Mouse (Mus musculus): ENCODE data around the gene Mmp14. TPM values are rescaled to one million over a fixed set of nuclear protein-coding genes. Genes with fewer than 3 reads are reported as not detected.

The Mmp14 gene
- polyA plus RNA-seq, 1 experiment from 2014 or later: 97.8 TPM

GRCm38 (mm10) chr14:54435194-54435918 is 3.9 kb downstream of the Mmp14 start:
- H3K27me3 ChIP-seq (ENCODE audit: control insufficient read depth, insufficient read depth, low read length): no peaks in the 10 kb centered on the region

GRCm38 (mm10) chr14:54439155-54439554 is 7.7 kb downstream of the Mmp14 start:
- ATAC-seq (ENCODE audit: insufficient number of reproducible peaks, low FRiP score, low TSS enrichment, low read depth) (no peak), DNase-seq (ENCODE audit: low spot score) (no peak)
- H3K4me1 ChIP-seq (ENCODE audit: control insufficient read depth, insufficient read depth, low read length): peaks cover 15% of the 10 kb centered on the region
- peaks cover 18% of the 10 kb centered on the region for H3K36me3 ChIP-seq (ENCODE audit: control insufficient read depth, insufficient read depth, low read length)
- WGBS: 89% methylated on average over 12 of the region's 12 CpGs
- H3K4me3 ChIP-seq (ENCODE audit: low read depth, low read length): no peak overlapping the region
- no peaks in the 10 kb centered on the region for H3K27me3 ChIP-seq (ENCODE audit: control insufficient read depth, insufficient read depth, low read length)
- no peak overlapping the region for H3K4me2 ChIP-seq (ENCODE audit: low read depth, severe bottlenecking)
- H3K9ac ChIP-seq (ENCODE audit: low read length): no peak overlapping the region
- no peaks in the 10 kb centered on the region for H3K9me3 ChIP-seq (ENCODE audit: control insufficient read depth, low read length)
- H3K27ac ChIP-seq (replicated peaks; ENCODE audit: low read depth, low read length): no peak overlapping the region

More at GRCm38 (mm10) chr14:54435194-54435918, 3.9 kb downstream of the Mmp14 start:
- 86% methylated on average over 11 of the region's 11 CpGs for WGBS
- Histone ChIP-seq H3K9me3 (ENCODE audit: control insufficient read depth, low read length) (no peaks in the 10 kb centered on the region), H3K27ac (replicated peaks; ENCODE audit: low read depth, low read length) (no peak overlapping the region), H3K4me3 (ENCODE audit: low read depth, low read length) (no peak overlapping the region), H3K4me2 (ENCODE audit: low read depth, severe bottlenecking) (no peak overlapping the region), H3K9ac (ENCODE audit: low read length) (no peak overlapping the region), H3K4me1 (ENCODE audit: control insufficient read depth, insufficient read depth, low read length) (peaks cover 15% of the 10 kb centered on the region), H3K36me3 (ENCODE audit: control insufficient read depth, insufficient read depth, low read length) (peaks cover 18% of the 10 kb centered on the region)
- ATAC-seq (ENCODE audit: insufficient number of reproducible peaks, low FRiP score, low TSS enrichment, low read depth) (no peak), DNase-seq (ENCODE audit: low spot score) (no peak)

GRCm38 (mm10) chr14:54439610-54440009 is 8.2 kb downstream of the Mmp14 start:
- H3K4me1 ChIP-seq (ENCODE audit: control insufficient read depth, insufficient read depth, low read length): peaks cover 19% of the 10 kb centered on the region
- H3K9me3 ChIP-seq (ENCODE audit: control insufficient read depth, low read length): no peaks in the 10 kb centered on the region
- no peak overlapping the region for H3K4me2 ChIP-seq (ENCODE audit: low read depth, severe bottlenecking)
- H3K36me3 ChIP-seq (ENCODE audit: control insufficient read depth, insufficient read depth, low read length): peaks cover 18% of the 10 kb centered on the region
- ATAC-seq (ENCODE audit: insufficient number of reproducible peaks, low FRiP score, low TSS enrichment, low read depth) (no peak), DNase-seq (ENCODE audit: low spot score) (no peak)
- H3K4me3 ChIP-seq (ENCODE audit: low read depth, low read length): no peak overlapping the region
- no peak overlapping the region for H3K27ac ChIP-seq (replicated peaks; ENCODE audit: low read depth, low read length)
- no peaks in the 10 kb centered on the region for H3K27me3 ChIP-seq (ENCODE audit: control insufficient read depth, insufficient read depth, low read length)
- 69% methylated on average over 7 of the region's 7 CpGs for WGBS
- no peak overlapping the region for H3K9ac ChIP-seq (ENCODE audit: low read length)

- H3K36me3 ChIP-seq (ENCODE audit: control insufficient read depth, insufficient read depth, low read length): peaks cover 18% of the 10 kb centered on the region
- H3K9me3 ChIP-seq (ENCODE audit: control insufficient read depth, low read length): no peaks in the 10 kb centered on the region
- H3K4me3 ChIP-seq (ENCODE audit: low read depth, low read length): no peak overlapping the region
- no peak overlapping the region for H3K27ac ChIP-seq (replicated peaks; ENCODE audit: low read depth, low read length)
- 92% methylated on average over 14 of the region's 14 CpGs for WGBS
- H3K27me3 ChIP-seq (ENCODE audit: control insufficient read depth, insufficient read depth, low read length): no peaks in the 10 kb centered on the region
- no peak overlapping the region for H3K9ac ChIP-seq (ENCODE audit: low read length)
- ATAC-seq (ENCODE audit: insufficient number of reproducible peaks, low FRiP score, low TSS enrichment, low read depth) (no peak), DNase-seq (ENCODE audit: low spot score) (no peak)
- no peak overlapping the region for H3K4me2 ChIP-seq (ENCODE audit: low read depth, severe bottlenecking)
- peaks cover 19% of the 10 kb centered on the region for H3K4me1 ChIP-seq (ENCODE audit: control insufficient read depth, insufficient read depth, low read length)
Measured at GRCm38 (mm10) chr14:54440538-54440937, 9.1 kb downstream of the Mmp14 start.

GRCm38 (mm10) chr14:54441365-54441764 is 10.0 kb downstream of the Mmp14 start:
- peaks cover 13% of the 10 kb centered on the region for H3K36me3 ChIP-seq (ENCODE audit: control insufficient read depth, insufficient read depth, low read length)
- H3K9ac ChIP-seq (ENCODE audit: low read length): no peak overlapping the region
- no peaks in the 10 kb centered on the region for H3K9me3 ChIP-seq (ENCODE audit: control insufficient read depth, low read length)
- DNase-seq (ENCODE audit: low spot score) (no peak), ATAC-seq (ENCODE audit: insufficient number of reproducible peaks, low FRiP score, low TSS enrichment, low read depth) (no peak)
- no peak overlapping the region for H3K4me3 ChIP-seq (ENCODE audit: low read depth, low read length)
- H3K27ac ChIP-seq (replicated peaks; ENCODE audit: low read depth, low read length): no peak overlapping the region
- WGBS: 83% methylated on average over 4 of the region's 4 CpGs
- no peak overlapping the region for H3K4me2 ChIP-seq (ENCODE audit: low read depth, severe bottlenecking)
- peaks cover 19% of the 10 kb centered on the region for H3K4me1 ChIP-seq (ENCODE audit: control insufficient read depth, insufficient read depth, low read length)
- no peaks in the 10 kb centered on the region for H3K27me3 ChIP-seq (ENCODE audit: control insufficient read depth, insufficient read depth, low read length)

GRCm38 (mm10) chr14:54442548-54442947 is 11.1 kb downstream of the Mmp14 start:
- Histone ChIP-seq H3K36me3 (ENCODE audit: control insufficient read depth, insufficient read depth, low read length) (peaks cover 11% of the 10 kb centered on the region), H3K4me1 (ENCODE audit: control insufficient read depth, insufficient read depth, low read length) (peaks cover 19% of the 10 kb centered on the region), H3K9me3 (ENCODE audit: control insufficient read depth, low read length) (no peaks in the 10 kb centered on the region), H3K27ac (replicated peaks; ENCODE audit: low read depth, low read length) (0 out of 2 replicates have a peak overlapping the region, but pooled peaks have one; percentile 56), H3K4me2 (ENCODE audit: low read depth, severe bottlenecking) (no peak overlapping the region), H3K4me3 (ENCODE audit: low read depth, low read length) (no peak overlapping the region), H3K9ac (ENCODE audit: low read length) (no peak overlapping the region), H3K27me3 (ENCODE audit: control insufficient read depth, insufficient read depth, low read length) (no peaks in the 10 kb centered on the region)
- ATAC-seq (ENCODE audit: insufficient number of reproducible peaks, low FRiP score, low TSS enrichment, low read depth) (no peak), DNase-seq (ENCODE audit: low spot score) (no peak)
- WGBS: 85% methylated on average over 3 of the region's 3 CpGs

GRCm38 (mm10) chr14:54443196-54443595 is 11.8 kb downstream of the Mmp14 start:
- Histone ChIP-seq H3K4me2 (ENCODE audit: low read depth, severe bottlenecking) (no peak overlapping the region), H3K4me1 (ENCODE audit: control insufficient read depth, insufficient read depth, low read length) (peaks cover 19% of the 10 kb centered on the region), H3K36me3 (ENCODE audit: control insufficient read depth, insufficient read depth, low read length) (peaks cover 11% of the 10 kb centered on the region), H3K4me3 (ENCODE audit: low read depth, low read length) (no peak overlapping the region), H3K9me3 (ENCODE audit: control insufficient read depth, low read length) (no peaks in the 10 kb centered on the region), H3K9ac (ENCODE audit: low read length) (peak overlapping the region; percentile 49), H3K27me3 (ENCODE audit: control insufficient read depth, insufficient read depth, low read length) (no peaks in the 10 kb centered on the region), H3K27ac (replicated peaks; ENCODE audit: low read depth, low read length) (peak overlapping the region; percentile 56)
- ATAC-seq (ENCODE audit: insufficient number of reproducible peaks, low FRiP score, low TSS enrichment, low read depth): peak; percentile 74
- WGBS: 2% methylated on average over 3 of the region's 3 CpGs
- DNase-seq (ENCODE audit: low spot score): peak; percentile 75

- 55% methylated on average over 15 of the region's 15 CpGs for WGBS
- no peaks in the 10 kb centered on the region for H3K27me3 ChIP-seq (ENCODE audit: control insufficient read depth, insufficient read depth, low read length)
- peaks cover 7% of the 10 kb centered on the region for H3K36me3 ChIP-seq (ENCODE audit: control insufficient read depth, insufficient read depth, low read length)
- peak overlapping the region; percentile 56 for H3K27ac ChIP-seq (replicated peaks; ENCODE audit: low read depth, low read length)
- 0 out of 2 replicates have a peak, but pooled peaks have one; percentile 41 for ATAC-seq (ENCODE audit: insufficient number of reproducible peaks, low FRiP score, low TSS enrichment, low read depth)
- DNase-seq (ENCODE audit: low spot score): peak; percentile 44
- H3K4me3 ChIP-seq (ENCODE audit: low read depth, low read length): no peak overlapping the region
- peaks cover 19% of the 10 kb centered on the region for H3K4me1 ChIP-seq (ENCODE audit: control insufficient read depth, insufficient read depth, low read length)
- H3K9me3 ChIP-seq (ENCODE audit: control insufficient read depth, low read length): no peaks in the 10 kb centered on the region
- no peak overlapping the region for H3K4me2 ChIP-seq (ENCODE audit: low read depth, severe bottlenecking)
- no peak overlapping the region for H3K9ac ChIP-seq (ENCODE audit: low read length)
Measured at GRCm38 (mm10) chr14:54443712-54444618, 12.6 kb downstream of the Mmp14 start.

Data from limb, embryonic 11.5 days (tissue).